Mouse (Mus musculus): ENCODE measurements at regions not wholly inside any gene's neighbourhood (a gene's known extent, or its start where the extent isn't known, plus 50 kb on each side); places are given as distances from the start of the nearest gene placed in this dataset.

DNA sequence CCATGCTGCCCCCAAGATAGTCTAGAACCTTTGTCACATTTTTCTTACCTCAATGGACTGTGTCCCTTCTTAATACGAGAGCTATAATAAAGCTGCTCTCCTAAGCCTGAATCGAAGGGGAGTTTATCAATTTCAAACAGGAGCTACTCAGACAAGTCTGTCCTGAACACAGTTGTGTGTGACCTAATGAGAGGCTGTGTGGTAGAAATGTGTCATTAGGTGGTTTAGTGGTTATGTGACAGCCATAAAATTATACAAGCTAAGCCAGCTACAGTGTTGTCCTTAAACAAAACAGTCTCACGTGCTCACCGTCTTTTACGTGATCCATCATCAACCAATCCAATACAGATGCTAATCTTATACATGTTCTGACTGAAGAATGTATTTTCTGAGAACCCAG is 114.5 kb upstream of the Jun start:
- WGBS = 42% methylated on average over 5 of the region's 5 CpGs

GRCm38 (mm10) chr4:95167216-95167615 is 115.2 kb upstream of the Jun start:
- H3K9me3 ChIP-seq = no peaks in the 10 kb centered on the region
- no peak overlapping the region for H3K4me3 ChIP-seq
- WGBS = 83% methylated on average over 1 of the region's 1 CpGs
- H3K27ac ChIP-seq = no peak overlapping the region
- no peak overlapping the region for H3K4me2 ChIP-seq (replicated peaks)
- no peaks in the 10 kb centered on the region for H3K36me3 ChIP-seq
- no peak for ATAC-seq (ENCODE audit: low FRiP score, low read depth)
- no peak overlapping the region for H3K9ac ChIP-seq
- no peaks in the 10 kb centered on the region for H3K27me3 ChIP-seq
- peaks cover 25% of the 10 kb centered on the region for H3K4me1 ChIP-seq

More for the DNA sequence above, 114.5 kb upstream of the Jun start:
- Histone ChIP-seq H3K4me3 (no peak overlapping the region), H3K27ac (no peak overlapping the region), H3K4me1 (peaks cover 25% of the 10 kb centered on the region), H3K4me2 (replicated peaks) (no peak overlapping the region), H3K9ac (no peak overlapping the region), H3K36me3 (no peaks in the 10 kb centered on the region), H3K27me3 (no peaks in the 10 kb centered on the region), H3K9me3 (no peaks in the 10 kb centered on the region)
- ATAC-seq (ENCODE audit: low FRiP score, low read depth) = no peak

DNA sequence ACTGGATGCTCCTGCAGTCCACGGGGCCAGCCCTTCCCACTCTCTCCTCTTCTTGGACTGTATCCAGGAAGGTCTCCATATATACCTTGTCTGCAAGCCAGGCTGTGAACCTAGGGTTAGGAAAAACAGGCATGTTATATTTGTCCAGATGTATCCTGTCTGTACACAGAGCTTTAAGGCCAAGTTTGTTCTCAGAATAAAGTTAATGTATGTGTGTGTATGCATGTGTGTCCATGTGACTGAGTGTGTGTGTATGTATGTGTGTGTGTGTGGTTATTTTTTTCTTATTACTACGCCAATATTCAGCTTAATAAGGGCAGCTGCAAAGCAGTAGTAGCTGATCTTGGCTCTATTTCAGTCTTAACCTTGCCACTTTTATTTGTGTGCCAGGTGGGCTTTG is 117.7 kb upstream of the Jun start:
- H3K27me3 ChIP-seq = no peaks in the 10 kb centered on the region
- H3K4me3 ChIP-seq = no peak overlapping the region
- no peaks in the 10 kb centered on the region for H3K9me3 ChIP-seq
- H3K4me2 ChIP-seq (replicated peaks) = no peak overlapping the region
- WGBS = 30% methylated on average over 2 of the region's 2 CpGs
- H3K36me3 ChIP-seq = no peaks in the 10 kb centered on the region
- H3K9ac ChIP-seq = no peak overlapping the region
- peaks cover 25% of the 10 kb centered on the region for H3K4me1 ChIP-seq
- H3K27ac ChIP-seq = no peak overlapping the region; the same call in 1 of the 2 replicates
- peak; percentile 69; the same call in 1 of the 2 replicates for ATAC-seq (ENCODE audit: low FRiP score, low read depth)

GRCm38 (mm10) chr4:95177753-95178152 is 125.7 kb upstream of the Jun start:
- Histone ChIP-seq H3K27ac (no peak overlapping the region), H3K36me3 (no peaks in the 10 kb centered on the region), H3K9ac (no peak overlapping the region), H3K27me3 (no peaks in the 10 kb centered on the region), H3K4me2 (replicated peaks) (no peak overlapping the region), H3K9me3 (no peaks in the 10 kb centered on the region), H3K4me1 (peaks cover 8% of the 10 kb centered on the region), H3K4me3 (no peak overlapping the region)
- no peak for ATAC-seq (ENCODE audit: low FRiP score, low read depth)
- 87% methylated on average over 2 of the region's 2 CpGs for WGBS

DNA sequence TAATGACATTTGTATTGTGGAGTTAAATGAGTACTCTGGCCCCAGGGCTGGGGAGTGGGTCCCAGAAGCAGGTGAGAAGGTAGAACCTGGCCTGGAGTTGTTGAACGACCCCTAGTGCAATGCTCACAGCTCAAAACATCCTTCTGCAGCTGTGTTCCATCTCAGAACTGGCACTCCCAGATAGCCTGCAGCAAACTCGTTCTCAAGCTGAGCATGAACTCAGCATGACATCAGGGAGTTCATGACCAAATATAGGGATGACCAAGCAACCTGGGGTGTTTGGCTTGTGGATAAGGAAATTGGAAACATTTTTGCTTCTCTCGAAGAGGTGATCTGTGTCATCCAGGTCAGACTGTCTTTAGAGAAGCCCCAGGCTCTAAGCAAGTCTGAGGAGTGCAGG is 126.4 kb upstream of the Jun start:
- H3K36me3 ChIP-seq = no peaks in the 10 kb centered on the region
- H3K4me3 ChIP-seq = no peak overlapping the region
- H3K27me3 ChIP-seq = no peaks in the 10 kb centered on the region
- no peak overlapping the region for H3K9ac ChIP-seq
- no peak for ATAC-seq (ENCODE audit: low FRiP score, low read depth)
- no peaks in the 10 kb centered on the region for H3K9me3 ChIP-seq
- H3K4me2 ChIP-seq (replicated peaks) = no peak overlapping the region
- H3K4me1 ChIP-seq = peaks cover 8% of the 10 kb centered on the region
- WGBS = 50% methylated on average over 3 of the region's 3 CpGs
- H3K27ac ChIP-seq = no peak overlapping the region

GRCm38 (mm10) chr4:95178900-95179299 is 126.9 kb upstream of the Jun start:
- H3K27me3 ChIP-seq = no peaks in the 10 kb centered on the region
- WGBS = 57% methylated on average over 8 of the region's 8 CpGs
- H3K4me2 ChIP-seq (replicated peaks) = no peak overlapping the region
- peaks cover 8% of the 10 kb centered on the region for H3K4me1 ChIP-seq
- no peak overlapping the region for H3K9ac ChIP-seq
- no peak for ATAC-seq (ENCODE audit: low FRiP score, low read depth)
- H3K36me3 ChIP-seq = no peaks in the 10 kb centered on the region
- H3K4me3 ChIP-seq = no peak overlapping the region
- H3K27ac ChIP-seq = no peak overlapping the region
- H3K9me3 ChIP-seq = no peaks in the 10 kb centered on the region

GRCm38 (mm10) chr4:95180446-95180845 is 128.4 kb upstream of the Jun start:
- Histone ChIP-seq H3K36me3 (no peaks in the 10 kb centered on the region), H3K27me3 (no peaks in the 10 kb centered on the region), H3K4me1 (peaks cover 15% of the 10 kb centered on the region), H3K9ac (no peak overlapping the region), H3K9me3 (no peaks in the 10 kb centered on the region), H3K4me2 (replicated peaks) (no peak overlapping the region), H3K27ac (no peak overlapping the region), H3K4me3 (no peak overlapping the region)
- WGBS = 96% methylated on average over 5 of the region's 5 CpGs
- ATAC-seq (ENCODE audit: low FRiP score, low read depth) = no peak

DNA sequence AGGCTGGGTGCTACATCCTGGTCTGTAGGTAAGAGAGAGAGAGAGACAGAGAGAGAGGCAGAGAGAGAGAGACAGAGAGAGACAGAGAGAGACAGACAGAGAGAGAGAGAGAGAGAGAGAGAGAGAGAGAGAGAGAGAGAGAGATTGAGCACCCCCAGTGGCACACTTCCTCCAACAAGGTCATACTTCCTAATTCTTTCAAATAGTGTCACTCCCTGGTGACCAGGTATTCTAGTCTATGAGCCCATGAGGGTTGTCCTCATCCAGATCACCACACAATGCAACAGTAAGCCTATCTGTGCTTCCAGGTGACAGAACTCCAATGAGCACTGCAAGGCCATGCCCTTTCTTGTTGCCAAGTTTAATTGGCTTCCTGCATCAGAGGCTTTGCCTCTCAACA is 129.0 kb upstream of the Jun start:
- no peak overlapping the region for H3K9ac ChIP-seq
- H3K27me3 ChIP-seq = no peaks in the 10 kb centered on the region
- H3K4me1 ChIP-seq = peaks cover 20% of the 10 kb centered on the region
- no peak overlapping the region for H3K4me3 ChIP-seq
- H3K9me3 ChIP-seq = no peaks in the 10 kb centered on the region
- ATAC-seq (ENCODE audit: low FRiP score, low read depth) = no peak
- H3K36me3 ChIP-seq = no peaks in the 10 kb centered on the region
- H3K27ac ChIP-seq = no peak overlapping the region
- no peak overlapping the region for H3K4me2 ChIP-seq (replicated peaks)

- Histone ChIP-seq H3K9ac (no peak overlapping the region), H3K4me3 (no peak overlapping the region), H3K9me3 (no peaks in the 10 kb centered on the region), H3K36me3 (no peaks in the 10 kb centered on the region), H3K4me2 (replicated peaks) (no peak overlapping the region), H3K4me1 (peaks cover 15% of the 10 kb centered on the region), H3K27me3 (no peaks in the 10 kb centered on the region), H3K27ac (no peak overlapping the region)
- no peak for ATAC-seq (ENCODE audit: low FRiP score, low read depth)
- WGBS = 84% methylated on average over 4 of the region's 4 CpGs
Measured at GRCm38 (mm10) chr4:95184180-95184579, 132.2 kb upstream of the Jun start.

GRCm38 (mm10) chr4:95185113-95185915 is 133.3 kb upstream of the Jun start:
- H3K9ac ChIP-seq = no peak overlapping the region
- no peaks in the 10 kb centered on the region for H3K27me3 ChIP-seq
- WGBS = 38% methylated on average over 14 of the region's 14 CpGs
- H3K36me3 ChIP-seq = no peaks in the 10 kb centered on the region
- no peak overlapping the region for H3K4me3 ChIP-seq
- peaks cover 15% of the 10 kb centered on the region for H3K4me1 ChIP-seq
- H3K4me2 ChIP-seq (replicated peaks) = peak overlapping the region; percentile 19; the same call in 1 of the 2 replicates
- 0 out of 2 replicates have a peak overlapping the region, but pooled peaks have one; percentile 63 for H3K27ac ChIP-seq
- peak; percentile 44 for ATAC-seq (ENCODE audit: low FRiP score, low read depth)
- H3K9me3 ChIP-seq = no peaks in the 10 kb centered on the region

GRCm38 (mm10) chr4:95185916-95186200 is 133.8 kb upstream of the Jun start:
- no peak overlapping the region for H3K9ac ChIP-seq
- H3K4me2 ChIP-seq (replicated peaks) = no peak overlapping the region
- H3K9me3 ChIP-seq = no peaks in the 10 kb centered on the region
- H3K36me3 ChIP-seq = no peaks in the 10 kb centered on the region
- H3K4me1 ChIP-seq = peaks cover 15% of the 10 kb centered on the region
- H3K4me3 ChIP-seq = no peak overlapping the region
- peak overlapping the region; percentile 63; the same call in 1 of the 2 replicates for H3K27ac ChIP-seq
- 0 out of 2 replicates have a peak, but pooled peaks have one; percentile 67 for ATAC-seq (ENCODE audit: low FRiP score, low read depth)
- H3K27me3 ChIP-seq = no peaks in the 10 kb centered on the region
- WGBS = 49% methylated on average over 3 of the region's 3 CpGs

DNA sequence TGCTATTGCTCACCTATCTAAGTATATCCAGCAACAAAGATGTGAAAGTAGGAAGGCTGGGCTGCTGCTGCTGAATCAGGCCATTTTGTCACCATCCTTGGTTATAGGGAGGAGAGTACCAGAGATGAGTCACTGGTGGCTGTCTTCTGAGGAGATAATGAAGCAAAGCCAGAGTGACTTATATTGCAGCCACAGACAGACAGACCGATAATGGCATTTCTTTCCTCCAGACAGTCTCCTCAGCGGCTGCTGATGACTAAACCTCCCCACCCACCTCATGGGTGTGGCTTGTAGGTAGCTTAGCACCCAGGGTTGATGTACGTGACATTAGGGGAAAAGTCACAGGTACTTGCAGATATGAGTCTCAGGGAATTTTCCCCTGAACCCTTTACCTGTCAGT is 136.1 kb upstream of the Jun start:
- Histone ChIP-seq H3K9ac (no peak overlapping the region), H3K27me3 (no peaks in the 10 kb centered on the region), H3K36me3 (no peaks in the 10 kb centered on the region), H3K4me1 (peaks cover 15% of the 10 kb centered on the region), H3K27ac (no peak overlapping the region), H3K9me3 (no peaks in the 10 kb centered on the region), H3K4me3 (no peak overlapping the region), H3K4me2 (replicated peaks) (no peak overlapping the region)
- WGBS = 84% methylated on average over 3 of the region's 3 CpGs
- no peak for ATAC-seq (ENCODE audit: low FRiP score, low read depth)

Data from limb, embryonic 13.5 days (tissue).